Mouse (Mus musculus): ENCODE results near the gene Pwwp2b.

Pwwp2b gene

GRCm38 (mm10) chr7:139257752-139258542, 9.7 kb downstream of the Pwwp2b start:
- DNase-seq (ENCODE audit: low read depth, low spot score): no peak

GRCm38 (mm10) chr7:139264337-139264736, 16.1 kb downstream of the Pwwp2b start:
- DNase-seq (ENCODE audit: low read depth, low spot score): no peak

GRCm38 (mm10) chr7:139265634-139266033, 17.4 kb downstream of the Pwwp2b start:
- DNase-seq (ENCODE audit: low read depth, low spot score): no peak

- peak; percentile 75 for DNase-seq (ENCODE audit: low read depth, low spot score)
These were observed 18.1 kb downstream of the Pwwp2b start for GRCm38 (mm10) chr7:139266431-139266830.

GRCm38 (mm10) chr7:139266886-139267870, 18.9 kb downstream of the Pwwp2b start:
- no peak for DNase-seq (ENCODE audit: low read depth, low spot score)

GRCm38 (mm10) chr7:139270738-139271137, 22.5 kb downstream of the Pwwp2b start:
- no peak for DNase-seq (ENCODE audit: low read depth, low spot score)

GRCm38 (mm10) chr7:139271871-139272270, 23.6 kb downstream of the Pwwp2b start:
- DNase-seq (ENCODE audit: low read depth, low spot score): peak; percentile 92

DNA sequence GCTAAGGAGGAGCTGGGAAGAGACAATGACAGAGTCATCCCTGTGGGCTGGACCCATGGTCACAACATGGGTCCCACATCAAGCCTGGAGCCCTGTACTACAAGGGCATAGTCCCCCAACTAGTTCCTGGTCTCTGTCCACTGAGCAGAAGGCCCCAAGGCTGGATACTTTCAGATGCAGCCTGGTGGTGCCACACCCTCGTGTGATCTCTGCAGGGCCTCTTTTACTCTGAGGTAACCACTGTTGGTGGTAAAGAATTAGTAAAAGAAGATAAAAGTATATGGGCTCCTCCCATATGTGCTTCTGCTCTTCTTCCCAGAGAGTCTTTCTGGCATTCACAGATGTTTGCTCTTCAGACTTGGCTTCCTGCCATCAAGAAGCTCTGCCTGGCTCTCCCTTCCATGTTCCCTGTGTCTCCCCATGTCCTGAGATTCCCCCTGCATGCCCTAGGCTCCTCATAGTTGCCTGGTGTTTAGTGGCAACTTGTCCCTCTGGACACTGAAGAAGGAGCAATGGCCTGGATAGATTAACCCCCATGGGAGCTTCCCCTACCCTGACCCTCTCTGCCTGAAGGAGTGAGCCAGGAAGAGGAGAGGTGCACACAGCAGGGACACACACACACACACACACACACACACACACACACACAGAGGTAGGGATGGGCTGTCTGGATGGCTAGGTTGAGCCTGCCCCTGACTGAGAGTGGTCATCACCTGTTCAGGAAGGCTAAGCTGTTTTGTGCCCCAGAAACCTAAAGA, 24.5 kb downstream of the Pwwp2b start:
- DNase-seq (ENCODE audit: low read depth, low spot score): peak; percentile 83

- DNase-seq (ENCODE audit: low read depth, low spot score): peak; percentile 46
These were observed 25.1 kb downstream of the Pwwp2b start for GRCm38 (mm10) chr7:139273397-139273719.

GRCm38 (mm10) chr7:139275586-139275985, 27.3 kb downstream of the Pwwp2b start:
- peak; percentile 71 for DNase-seq (ENCODE audit: low read depth, low spot score)

GRCm38 (mm10) chr7:139276150-139276549, 27.9 kb downstream of the Pwwp2b start:
- peak; percentile 56 for DNase-seq (ENCODE audit: low read depth, low spot score)

GRCm38 (mm10) chr7:139277536-139277935, 29.3 kb downstream of the Pwwp2b start:
- peak; percentile 69 for DNase-seq (ENCODE audit: low read depth, low spot score)

GRCm38 (mm10) chr7:139279571-139279970, 31.3 kb downstream of the Pwwp2b start:
- no peak for DNase-seq (ENCODE audit: low read depth, low spot score)

DNA sequence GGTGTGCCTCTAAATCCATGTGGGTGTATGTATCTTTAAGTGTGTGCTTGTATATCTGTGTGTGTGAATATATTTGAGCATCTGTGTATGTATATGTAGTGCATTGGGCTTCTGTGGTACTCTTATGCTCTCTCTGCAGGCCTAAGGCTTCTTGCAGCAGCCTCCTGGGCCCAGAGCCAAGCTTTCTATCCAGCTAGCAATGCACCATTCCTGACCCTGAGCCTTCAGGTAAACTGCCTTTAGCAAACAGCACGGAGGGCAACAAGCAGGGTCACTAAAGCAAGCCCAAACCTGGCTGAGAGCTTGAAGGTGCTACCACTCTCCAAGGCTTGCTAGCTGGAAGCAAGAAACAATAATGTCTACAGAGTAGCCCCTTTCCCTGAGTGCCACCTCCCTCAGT, 31.8 kb downstream of the Pwwp2b start:
- DNase-seq (ENCODE audit: low read depth, low spot score): no peak

DNA sequence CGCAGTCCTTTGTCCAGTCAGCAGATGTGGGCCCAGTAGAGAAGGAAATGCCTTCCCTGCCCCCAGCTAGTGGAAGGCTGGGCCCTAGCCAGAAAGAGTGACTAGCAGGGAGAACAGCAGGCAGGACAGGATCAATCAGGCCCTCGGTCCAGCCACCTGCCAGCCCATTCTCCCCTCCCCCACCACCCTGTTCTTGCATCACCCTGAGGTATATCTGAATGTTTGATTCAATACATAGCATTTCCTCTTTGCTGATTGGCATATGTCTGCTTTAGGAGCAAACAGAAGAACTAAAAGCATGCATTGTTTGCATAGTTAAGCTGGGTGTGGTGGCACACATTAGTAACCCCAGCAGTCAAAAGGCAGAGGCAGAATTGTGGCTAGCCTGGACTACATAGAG, 32.9 kb downstream of the Pwwp2b start:
- no peak for DNase-seq (ENCODE audit: low read depth, low spot score)

GRCm38 (mm10) chr7:139282037-139282436, 33.8 kb downstream of the Pwwp2b start:
- no peak for DNase-seq (ENCODE audit: low read depth, low spot score)

GRCm38 (mm10) chr7:139285295-139285943, 37.1 kb downstream of the Pwwp2b start:
- peak; percentile 53 for DNase-seq (ENCODE audit: low read depth, low spot score)

GRCm38 (mm10) chr7:139288540-139288939, 40.3 kb downstream of the Pwwp2b start:
- no peak for DNase-seq (ENCODE audit: low read depth, low spot score)

DNA sequence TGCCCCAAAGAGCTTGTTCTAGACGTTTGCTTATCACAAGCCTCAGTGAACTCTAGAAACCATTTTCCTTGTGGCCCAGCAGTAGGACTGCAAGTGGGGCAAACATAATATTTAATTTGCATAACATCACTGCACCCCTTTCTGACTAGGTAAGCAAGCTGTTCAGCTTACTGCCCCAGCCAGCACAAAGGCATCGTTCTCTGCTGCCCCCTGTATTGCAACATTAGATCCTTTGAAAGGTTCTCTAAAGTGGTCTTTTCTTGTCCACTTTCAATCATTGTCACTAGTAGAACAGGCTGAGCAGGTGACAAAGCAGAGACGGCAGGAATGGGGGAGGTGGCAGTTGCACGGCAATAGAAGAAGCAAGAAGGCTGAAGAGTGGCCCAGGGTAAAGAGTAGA, 45.1 kb downstream of the Pwwp2b start:
- DNase-seq (ENCODE audit: low read depth, low spot score): no peak

GRCm38 (mm10) chr7:139294076-139294475, 45.8 kb downstream of the Pwwp2b start:
- no peak for DNase-seq (ENCODE audit: low read depth, low spot score)

GRCm38 (mm10) chr7:139295653-139296052, 47.4 kb downstream of the Pwwp2b start:
- DNase-seq (ENCODE audit: low read depth, low spot score): peak; percentile 57

All from brain, adult 2 months (tissue).